Mouse (Mus musculus): ENCODE measurements around the gene Cela2a. TPM values are rescaled to one million over a fixed set of nuclear protein-coding genes. Genes with fewer than 3 reads are reported as not detected.
"Not testable (repeated sequence)": the region's sequence is repeated elsewhere in the genome, so short reads cannot be mapped to it uniquely, and the experiment has no call there.

Gene Cela2a
- polyA plus RNA-seq, 1 experiment, result 0.18 TPM

GRCm38 (mm10) chr4:141809850-141810464 lies 16.0 kb downstream of the Cela2a start:
- peak in 1 of 2 experiments; percentile 58 for DNase-seq (ENCODE audit: extremely low spot score in 1 of 2, low spot score in 1 of 2)

GRCm38 (mm10) chr4:141805886-141806285 lies 20.1 kb downstream of the Cela2a start:
- no peak for DNase-seq (ENCODE audit: extremely low spot score in 1 of 2, low spot score in 1 of 2)

GRCm38 (mm10) chr4:141804105-141804504 lies 21.9 kb downstream of the Cela2a start:
- DNase-seq (ENCODE audit: extremely low spot score in 1 of 2, low spot score in 1 of 2), result no peak

- no peak for DNase-seq (ENCODE audit: extremely low spot score in 1 of 2, low spot score in 1 of 2)
Observed at GRCm38 (mm10) chr4:141797545-141797944, 28.4 kb downstream of the Cela2a start.

GRCm38 (mm10) chr4:141796954-141797353 lies 29.0 kb downstream of the Cela2a start:
- no peak for DNase-seq (ENCODE audit: extremely low spot score in 1 of 2, low spot score in 1 of 2)

- no peak for DNase-seq (ENCODE audit: extremely low spot score in 1 of 2, low spot score in 1 of 2)
Observed at GRCm38 (mm10) chr4:141796356-141796755, 29.6 kb downstream of the Cela2a start.

- DNase-seq (ENCODE audit: extremely low spot score in 1 of 2, low spot score in 1 of 2), result no peak
Observed at GRCm38 (mm10) chr4:141794152-141794535, 31.8 kb downstream of the Cela2a start.

- peak; percentile 92 to 98 for DNase-seq (ENCODE audit: extremely low spot score in 1 of 2, low spot score in 1 of 2)
Observed at GRCm38 (mm10) chr4:141793282-141794151, 32.4 kb downstream of the Cela2a start, which contains the start of gene Casp9. Casp9 (plus strand) TSS chr4:141793612.

- DNase-seq (ENCODE audit: extremely low spot score in 1 of 2, low spot score in 1 of 2), result no peak
Observed at GRCm38 (mm10) chr4:141792554-141793281, 33.2 kb downstream of the Cela2a start.

- DNase-seq (ENCODE audit: extremely low spot score in 1 of 2, low spot score in 1 of 2), result no peak
Observed at GRCm38 (mm10) chr4:141791951-141792350, 34.0 kb downstream of the Cela2a start.

- no peak for DNase-seq (ENCODE audit: extremely low spot score in 1 of 2, low spot score in 1 of 2)
Observed at GRCm38 (mm10) chr4:141791486-141791885, 34.5 kb downstream of the Cela2a start.

- DNase-seq (ENCODE audit: extremely low spot score in 1 of 2, low spot score in 1 of 2), result peak; percentile 98 to 99
Observed at GRCm38 (mm10) chr4:141790524-141790990, 35.4 kb downstream of the Cela2a start, which contains the start of gene Dnajc16. Dnajc16 (minus strand) TSS chr4:141790931.

- no peak for DNase-seq (ENCODE audit: extremely low spot score in 1 of 2, low spot score in 1 of 2)
Observed at GRCm38 (mm10) chr4:141789564-141790218, 36.3 kb downstream of the Cela2a start.

- no peak for DNase-seq (ENCODE audit: extremely low spot score in 1 of 2, low spot score in 1 of 2)
Observed at GRCm38 (mm10) chr4:141787462-141787861, 38.5 kb downstream of the Cela2a start.

- DNase-seq (ENCODE audit: extremely low spot score in 1 of 2, low spot score in 1 of 2), result no peak
Observed at GRCm38 (mm10) chr4:141787046-141787445, 38.9 kb downstream of the Cela2a start.

GRCm38 (mm10) chr4:141786141-141786540 lies 39.8 kb downstream of the Cela2a start:
- no peak for DNase-seq (ENCODE audit: extremely low spot score in 1 of 2, low spot score in 1 of 2)

- DNase-seq (ENCODE audit: extremely low spot score in 1 of 2, low spot score in 1 of 2), result no peak
Observed at GRCm38 (mm10) chr4:141784835-141785234, 41.1 kb downstream of the Cela2a start.

GRCm38 (mm10) chr4:141781201-141781985 lies 44.6 kb downstream of the Cela2a start:
- DNase-seq (ENCODE audit: extremely low spot score in 1 of 2, low spot score in 1 of 2), result no peak

GRCm38 (mm10) chr4:141779828-141780227 lies 46.1 kb downstream of the Cela2a start:
- DNase-seq (ENCODE audit: extremely low spot score in 1 of 2, low spot score in 1 of 2), result peak; percentile 61 to 81

GRCm38 (mm10) chr4:141773019-141773418 lies 52.9 kb downstream of the Cela2a start:
- DNase-seq (ENCODE audit: extremely low spot score in 1 of 2, low spot score in 1 of 2), result not testable (repeated sequence)
